Mouse (Mus musculus): ENCODE measurements at regions not wholly inside any gene's neighbourhood (a gene's known extent, or its start where the extent isn't known, plus 50 kb on each side); places are given as distances from the start of the nearest gene placed in this dataset.

DNA sequence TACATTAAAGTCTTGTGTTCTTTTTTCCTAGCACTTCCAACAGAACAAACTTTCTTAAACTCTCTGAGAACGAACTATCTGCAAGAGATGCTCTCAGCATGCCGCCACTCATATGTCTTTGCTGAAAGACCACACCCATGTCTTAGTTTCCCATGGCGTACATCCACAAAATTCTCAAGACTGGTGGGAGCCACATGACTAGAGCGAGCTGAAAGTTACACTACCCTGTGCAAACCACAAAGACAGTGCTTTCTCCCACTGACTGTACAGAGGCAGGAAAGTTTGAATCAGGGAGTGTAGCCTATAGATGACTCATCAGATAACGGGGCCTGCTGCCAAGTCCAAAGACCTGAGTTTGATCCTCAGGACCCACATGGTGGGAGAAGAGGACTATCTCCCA, 554.5 kb upstream of the Cdh11 start:
- Histone ChIP-seq H3K4me2 (no peak overlapping the region), H3K27me3 (replicated peaks) (no peaks in the 10 kb centered on the region), H3K4me1 (no peaks in the 10 kb centered on the region), H3K27ac (no peak overlapping the region), H3K4me3 (no peak overlapping the region), H3K9me3 (replicated peaks) (no peaks in the 10 kb centered on the region), H3K36me3 (no peaks in the 10 kb centered on the region), H3K9ac (no peak overlapping the region)
- no peak for ATAC-seq
- 76% methylated on average over 5 of the region's 5 CpGs for WGBS (ENCODE audit: insufficient replicate concordance)

DNA sequence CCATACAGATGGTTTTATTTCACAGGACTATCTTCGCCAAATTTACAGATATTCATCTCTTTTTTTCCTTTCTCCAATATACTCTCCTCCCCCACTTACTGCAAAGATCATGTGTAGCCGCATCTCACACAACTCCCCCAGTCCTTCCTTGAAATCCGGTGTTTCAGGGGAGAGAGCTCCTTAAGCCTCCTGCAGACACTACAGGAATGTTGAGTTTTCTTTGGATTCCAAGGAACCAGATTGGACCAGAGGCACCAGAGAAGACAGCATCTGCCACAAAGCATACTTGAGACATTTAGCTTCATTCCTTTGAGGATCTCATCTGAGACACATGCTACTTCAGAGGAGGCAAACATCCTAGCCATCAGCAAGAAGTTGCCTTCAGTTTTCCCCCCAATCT, 558.4 kb upstream of the Cdh11 start:
- no peak overlapping the region for H3K4me2 ChIP-seq
- no peak overlapping the region for H3K4me3 ChIP-seq
- no peaks in the 10 kb centered on the region for H3K36me3 ChIP-seq
- no peak overlapping the region for H3K27ac ChIP-seq
- H3K9me3 ChIP-seq (replicated peaks) = no peaks in the 10 kb centered on the region
- no peak for ATAC-seq
- no peaks in the 10 kb centered on the region for H3K4me1 ChIP-seq
- no peak overlapping the region for H3K9ac ChIP-seq
- no peaks in the 10 kb centered on the region for H3K27me3 ChIP-seq (replicated peaks)
- WGBS (ENCODE audit: insufficient replicate concordance) = 68% methylated on average over 3 of the region's 3 CpGs

DNA sequence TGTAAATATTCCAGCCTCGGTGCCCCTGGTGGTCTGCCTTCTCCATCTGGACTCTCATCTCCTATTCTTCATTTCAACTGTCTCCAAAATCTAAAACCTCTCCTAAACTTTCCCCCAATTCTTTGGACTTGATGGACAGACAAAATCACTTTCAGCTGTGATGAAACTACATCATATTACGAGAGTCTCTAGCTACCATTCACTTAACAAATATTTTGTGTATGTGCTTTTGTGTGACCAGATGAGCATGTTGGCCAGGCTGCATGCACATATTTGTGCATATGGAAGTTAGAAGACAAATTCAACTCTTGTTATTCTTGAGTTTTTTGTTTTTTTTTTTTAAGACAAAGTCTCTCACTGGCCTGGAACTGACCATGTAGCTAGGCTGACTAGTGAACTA, 559.4 kb upstream of the Cdh11 start:
- Histone ChIP-seq H3K27ac (no peak overlapping the region), H3K27me3 (replicated peaks) (no peaks in the 10 kb centered on the region), H3K36me3 (no peaks in the 10 kb centered on the region), H3K9ac (no peak overlapping the region), H3K4me2 (no peak overlapping the region), H3K9me3 (replicated peaks) (no peaks in the 10 kb centered on the region), H3K4me3 (no peak overlapping the region), H3K4me1 (no peaks in the 10 kb centered on the region)
- WGBS (ENCODE audit: insufficient replicate concordance) = 56% methylated on average over 2 of the region's 2 CpGs
- no peak for ATAC-seq

DNA sequence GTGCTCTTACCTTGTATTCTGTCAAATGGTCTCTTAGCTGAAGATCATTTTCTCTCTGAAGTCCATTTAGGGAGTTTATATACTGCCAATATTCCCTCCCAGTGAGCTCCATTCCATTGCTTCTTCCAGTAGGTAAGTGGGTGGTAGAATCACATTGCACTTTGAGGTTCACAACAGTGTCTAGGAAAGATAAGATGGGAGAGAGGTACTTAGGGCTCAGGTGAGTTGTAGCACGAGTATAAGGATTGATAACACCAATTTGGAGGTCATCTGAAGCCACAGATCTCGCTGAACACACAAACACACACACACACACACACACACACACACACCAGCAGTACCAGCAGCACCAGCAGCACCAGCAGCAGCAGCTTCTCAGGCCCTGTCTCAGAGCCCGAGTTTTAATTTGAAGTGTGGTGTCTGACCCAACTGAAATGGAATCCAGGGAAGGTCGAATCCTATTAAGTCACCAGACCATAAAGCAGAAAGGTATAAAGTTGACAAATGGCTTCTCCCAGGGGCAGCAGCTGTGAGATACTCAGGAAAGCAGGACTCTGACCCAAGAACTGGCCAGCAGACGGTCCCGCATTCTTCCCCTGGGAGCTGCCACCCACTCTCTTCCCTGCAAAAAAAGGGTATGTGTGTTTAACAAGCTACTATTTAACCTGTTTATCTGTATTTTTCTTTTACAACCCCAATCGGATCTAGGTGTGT, 561.9 kb upstream of the Cdh11 start:
- no peaks in the 10 kb centered on the region for H3K9me3 ChIP-seq (replicated peaks)
- no peak overlapping the region for H3K4me2 ChIP-seq
- H3K4me1 ChIP-seq = no peaks in the 10 kb centered on the region
- no peak overlapping the region for H3K27ac ChIP-seq
- no peaks in the 10 kb centered on the region for H3K27me3 ChIP-seq (replicated peaks)
- no peak overlapping the region for H3K9ac ChIP-seq
- H3K36me3 ChIP-seq = no peaks in the 10 kb centered on the region
- 46% methylated on average over 7 of the region's 7 CpGs for WGBS (ENCODE audit: insufficient replicate concordance)
- no peak overlapping the region for H3K4me3 ChIP-seq
- no peak for ATAC-seq

DNA sequence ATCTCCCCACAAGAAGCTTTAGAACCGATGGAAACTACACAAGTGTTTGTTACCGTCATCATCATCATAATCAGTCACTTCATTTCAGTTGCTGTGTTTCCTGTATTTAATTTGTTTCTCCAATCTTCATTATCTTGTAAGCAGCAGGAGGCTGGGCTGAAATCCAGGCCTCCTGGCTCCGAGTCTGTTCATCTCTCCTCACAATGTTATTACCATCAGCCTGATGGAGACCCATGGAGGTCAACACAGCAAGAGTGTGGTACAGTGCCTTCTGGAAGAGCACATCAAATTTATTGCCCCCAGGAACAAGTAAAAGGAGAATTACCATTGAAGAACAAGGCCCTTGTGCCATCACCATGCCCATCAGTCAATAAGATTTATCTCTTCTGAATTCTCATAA, 576.3 kb upstream of the Cdh11 start:
- Histone ChIP-seq H3K9me3 (replicated peaks) (no peaks in the 10 kb centered on the region), H3K27me3 (replicated peaks) (no peaks in the 10 kb centered on the region), H3K4me1 (no peaks in the 10 kb centered on the region), H3K27ac (no peak overlapping the region), H3K4me2 (no peak overlapping the region), H3K4me3 (no peak overlapping the region), H3K9ac (no peak overlapping the region), H3K36me3 (no peaks in the 10 kb centered on the region)
- no peak for ATAC-seq
- 64% methylated on average over 3 of the region's 3 CpGs for WGBS (ENCODE audit: insufficient replicate concordance)

DNA sequence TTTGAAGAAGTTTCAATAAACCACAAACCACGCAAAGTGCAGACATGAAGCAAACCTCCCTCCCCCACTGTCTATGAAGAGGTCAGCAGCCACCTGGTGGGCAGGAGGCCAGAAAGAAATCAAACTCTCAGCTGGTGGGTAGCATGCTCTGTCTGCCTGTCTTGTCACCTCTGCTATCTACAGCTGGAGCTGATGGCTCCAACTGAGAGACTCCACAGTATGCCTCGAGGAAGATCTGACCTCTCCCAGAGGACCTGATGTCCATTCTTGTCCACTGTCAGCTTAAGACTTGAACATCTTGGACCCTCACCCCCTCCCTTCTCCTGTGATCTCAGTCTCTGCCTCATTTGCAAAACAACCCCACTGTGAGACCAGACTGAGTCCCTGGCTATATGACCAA, 585.0 kb upstream of the Cdh11 start:
- H3K4me1 ChIP-seq = no peaks in the 10 kb centered on the region
- no peak overlapping the region for H3K4me3 ChIP-seq
- no peak overlapping the region for H3K9ac ChIP-seq
- H3K27me3 ChIP-seq (replicated peaks) = no peaks in the 10 kb centered on the region
- WGBS (ENCODE audit: insufficient replicate concordance) = 39% methylated on average over 2 of the region's 2 CpGs
- ATAC-seq = no peak
- no peak overlapping the region for H3K4me2 ChIP-seq
- H3K9me3 ChIP-seq (replicated peaks) = no peaks in the 10 kb centered on the region
- no peaks in the 10 kb centered on the region for H3K36me3 ChIP-seq
- no peak overlapping the region for H3K27ac ChIP-seq

DNA sequence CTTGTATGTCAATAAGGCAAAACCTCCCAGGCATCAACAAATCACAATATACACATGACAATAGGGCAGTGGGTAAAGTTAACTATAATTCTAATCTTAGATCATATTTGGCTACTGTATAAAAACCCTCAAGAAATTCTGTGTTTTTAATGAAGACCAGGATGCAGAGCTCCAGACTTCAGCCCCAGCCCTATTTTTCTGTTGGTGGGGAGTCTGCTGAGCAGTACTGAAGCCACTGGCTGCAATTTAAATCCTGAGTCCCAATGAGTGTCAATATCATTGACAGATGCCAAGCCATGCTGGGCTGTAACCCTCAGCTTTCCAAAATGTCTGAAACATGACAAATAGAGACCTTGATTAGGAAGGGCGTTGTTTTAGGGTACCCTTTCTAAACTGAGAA, 587.6 kb upstream of the Cdh11 start:
- ATAC-seq = no peak
- no peaks in the 10 kb centered on the region for H3K4me1 ChIP-seq
- no peak overlapping the region for H3K4me3 ChIP-seq
- WGBS (ENCODE audit: insufficient replicate concordance) = 38% methylated on average over 1 of the region's 1 CpGs
- no peaks in the 10 kb centered on the region for H3K36me3 ChIP-seq
- no peak overlapping the region for H3K9ac ChIP-seq
- H3K4me2 ChIP-seq = no peak overlapping the region
- no peaks in the 10 kb centered on the region for H3K27me3 ChIP-seq (replicated peaks)
- H3K27ac ChIP-seq = no peak overlapping the region
- no peaks in the 10 kb centered on the region for H3K9me3 ChIP-seq (replicated peaks)

DNA sequence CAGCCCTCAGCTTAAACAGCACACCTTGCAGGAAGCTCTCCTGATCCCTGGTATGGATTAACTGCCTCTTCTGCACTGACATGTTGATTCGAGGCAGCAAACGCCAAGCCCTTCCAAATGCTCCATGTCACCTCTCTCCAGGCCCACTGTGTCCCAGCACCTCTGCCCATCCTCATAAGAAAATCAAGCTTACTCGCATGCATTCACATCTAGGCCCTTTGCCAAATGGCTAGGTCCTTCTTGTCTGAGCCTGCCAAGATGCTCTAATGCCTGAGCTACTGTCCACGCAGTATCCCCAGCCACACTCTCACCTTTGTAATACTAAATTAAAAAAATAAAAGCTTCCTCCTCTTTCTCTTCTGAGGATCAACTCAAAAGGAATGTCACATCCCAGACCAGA, 588.7 kb upstream of the Cdh11 start:
- Histone ChIP-seq H3K36me3 (no peaks in the 10 kb centered on the region), H3K4me3 (no peak overlapping the region), H3K4me1 (no peaks in the 10 kb centered on the region), H3K4me2 (no peak overlapping the region), H3K9me3 (replicated peaks) (no peaks in the 10 kb centered on the region), H3K27me3 (replicated peaks) (no peaks in the 10 kb centered on the region), H3K9ac (no peak overlapping the region), H3K27ac (no peak overlapping the region)
- WGBS (ENCODE audit: insufficient replicate concordance) = 57% methylated on average over 4 of the region's 4 CpGs
- ATAC-seq = no peak

DNA sequence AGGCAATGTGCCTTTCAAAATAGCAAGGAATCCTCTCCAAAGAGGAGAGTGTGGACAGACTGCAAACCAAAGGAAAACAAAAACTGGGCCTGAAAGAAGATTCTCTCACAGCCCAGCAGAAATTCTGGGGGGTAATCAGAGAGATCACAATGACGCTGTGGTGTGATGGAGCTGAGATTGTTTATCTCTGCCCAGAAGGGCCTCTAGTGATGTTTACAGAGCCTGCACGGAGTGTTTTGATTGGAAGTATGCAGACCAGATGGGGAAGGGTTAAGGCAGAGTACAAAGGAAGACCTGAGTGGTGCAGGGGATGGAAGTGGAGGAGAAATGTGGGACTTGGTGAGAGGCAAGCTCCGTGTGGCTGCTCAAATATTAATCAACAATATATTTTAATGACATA, 593.1 kb upstream of the Cdh11 start:
- Histone ChIP-seq H3K9me3 (replicated peaks) (no peaks in the 10 kb centered on the region), H3K27me3 (replicated peaks) (no peaks in the 10 kb centered on the region), H3K27ac (no peak overlapping the region), H3K36me3 (no peaks in the 10 kb centered on the region), H3K4me2 (no peak overlapping the region), H3K4me3 (no peak overlapping the region), H3K4me1 (no peaks in the 10 kb centered on the region), H3K9ac (no peak overlapping the region)
- no peak for ATAC-seq
- WGBS (ENCODE audit: insufficient replicate concordance) = 9% methylated on average over 3 of the region's 3 CpGs

DNA sequence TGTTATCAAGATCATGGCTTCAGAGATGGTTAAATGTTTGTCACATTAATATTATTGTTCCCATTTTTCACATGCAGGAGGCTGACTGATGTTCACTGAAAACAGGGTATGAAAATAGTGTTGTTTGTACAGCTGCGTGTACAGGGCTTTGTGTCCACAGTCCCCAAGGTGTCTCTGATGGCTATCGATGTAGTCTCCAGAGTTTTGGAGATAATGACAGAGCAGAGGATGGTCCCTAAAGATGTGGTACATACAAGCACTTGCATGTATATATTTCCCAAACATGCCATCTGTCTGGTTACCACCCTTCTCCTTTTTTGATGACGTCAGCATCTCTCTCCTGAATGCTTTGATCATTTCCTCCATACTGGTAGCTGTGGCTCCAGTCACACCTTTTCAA, 596.1 kb upstream of the Cdh11 start:
- Histone ChIP-seq H3K27ac (no peak overlapping the region), H3K36me3 (no peaks in the 10 kb centered on the region), H3K9me3 (replicated peaks) (no peaks in the 10 kb centered on the region), H3K9ac (no peak overlapping the region), H3K27me3 (replicated peaks) (no peaks in the 10 kb centered on the region), H3K4me2 (no peak overlapping the region), H3K4me1 (no peaks in the 10 kb centered on the region), H3K4me3 (no peak overlapping the region)
- WGBS (ENCODE audit: insufficient replicate concordance) = 67% methylated on average over 3 of the region's 3 CpGs
- ATAC-seq = no peak

DNA sequence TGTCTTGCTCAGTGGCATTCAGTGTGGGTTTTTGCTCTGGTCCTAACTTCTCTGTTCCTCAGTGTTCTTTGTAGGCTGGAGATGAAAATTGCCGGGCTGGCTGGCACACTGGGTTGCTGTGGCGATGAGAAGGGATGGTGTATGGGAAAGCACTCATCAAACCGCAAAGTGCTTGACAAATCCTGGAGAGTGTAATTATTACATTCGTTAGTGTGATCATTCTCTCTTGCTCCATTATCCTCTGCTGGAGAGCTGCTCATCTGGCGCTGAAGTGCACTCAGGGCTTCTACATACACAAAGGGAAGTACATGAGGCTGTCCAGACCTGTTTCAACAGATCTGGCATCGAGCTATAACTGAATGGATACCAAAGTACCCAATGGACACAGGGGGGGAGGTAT, 605.9 kb upstream of the Cdh11 start:
- H3K4me2 ChIP-seq = no peak overlapping the region
- H3K4me1 ChIP-seq = no peaks in the 10 kb centered on the region
- 71% methylated on average over 6 of the region's 6 CpGs for WGBS (ENCODE audit: insufficient replicate concordance)
- H3K27ac ChIP-seq = no peak overlapping the region
- no peaks in the 10 kb centered on the region for H3K36me3 ChIP-seq
- H3K9ac ChIP-seq = no peak overlapping the region
- H3K27me3 ChIP-seq (replicated peaks) = no peaks in the 10 kb centered on the region
- no peak for ATAC-seq
- H3K9me3 ChIP-seq (replicated peaks) = 0 out of 2 replicates have a peak, but pooled peaks cover 2% of the 10 kb centered on the region
- no peak overlapping the region for H3K4me3 ChIP-seq

DNA sequence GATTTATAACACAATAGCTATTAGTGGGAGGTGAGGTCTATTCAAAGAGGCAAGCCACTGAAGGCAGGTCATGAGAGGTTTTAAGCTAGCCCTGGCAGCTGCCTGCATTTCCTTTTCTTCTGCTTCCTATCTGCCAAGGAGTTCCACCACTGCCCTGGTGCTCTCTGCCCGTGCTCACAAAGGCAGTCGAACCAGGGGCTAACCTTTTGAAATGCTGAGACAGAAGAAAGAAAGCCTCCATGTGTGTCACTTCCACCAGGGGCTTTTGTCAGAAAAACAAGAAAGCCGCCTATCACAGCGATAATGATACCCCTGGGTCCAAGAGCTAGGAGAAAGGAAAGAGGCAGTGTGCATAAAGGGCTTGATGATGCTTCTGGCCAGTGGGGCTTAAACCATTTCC, 609.9 kb upstream of the Cdh11 start:
- H3K36me3 ChIP-seq = no peaks in the 10 kb centered on the region
- WGBS (ENCODE audit: insufficient replicate concordance) = 37% methylated on average over 4 of the region's 4 CpGs
- H3K4me2 ChIP-seq = no peak overlapping the region
- no peak overlapping the region for H3K4me3 ChIP-seq
- H3K9me3 ChIP-seq (replicated peaks) = no peaks in the 10 kb centered on the region
- no peak overlapping the region for H3K9ac ChIP-seq
- no peaks in the 10 kb centered on the region for H3K27me3 ChIP-seq (replicated peaks)
- no peak for ATAC-seq
- no peak overlapping the region for H3K27ac ChIP-seq
- H3K4me1 ChIP-seq = no peaks in the 10 kb centered on the region

DNA sequence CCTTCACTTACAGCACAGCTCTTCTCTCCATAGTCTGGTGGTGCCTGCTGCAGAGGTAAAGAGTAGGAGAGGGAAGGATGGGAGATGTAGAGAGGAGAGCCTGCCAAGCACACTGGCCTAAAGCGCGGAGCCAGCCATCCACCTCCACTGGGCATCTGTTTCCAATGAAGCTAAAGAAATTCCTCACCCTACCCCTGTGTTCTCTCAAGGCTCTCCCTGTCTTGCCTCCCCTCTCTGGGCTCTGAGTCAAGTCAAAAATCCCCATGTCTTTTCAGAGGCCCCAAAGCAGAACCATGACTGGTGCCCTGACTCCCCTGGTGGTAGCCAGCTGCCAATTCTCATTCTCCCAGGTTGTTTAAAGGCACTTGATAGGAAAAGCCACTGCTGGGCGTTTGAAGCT, 612.7 kb upstream of the Cdh11 start:
- no peaks in the 10 kb centered on the region for H3K4me1 ChIP-seq
- H3K27ac ChIP-seq = no peak overlapping the region
- H3K9ac ChIP-seq = no peak overlapping the region
- no peaks in the 10 kb centered on the region for H3K27me3 ChIP-seq (replicated peaks)
- H3K36me3 ChIP-seq = no peaks in the 10 kb centered on the region
- no peak for ATAC-seq
- no peak overlapping the region for H3K4me2 ChIP-seq
- WGBS (ENCODE audit: insufficient replicate concordance) = 64% methylated on average over 3 of the region's 3 CpGs
- H3K4me3 ChIP-seq = no peak overlapping the region
- H3K9me3 ChIP-seq (replicated peaks) = no peaks in the 10 kb centered on the region
